Mouse (Mus musculus) spleen, adult 2 months (tissue): ENCODE measurements around the gene Orc4.

Experiments used
- CTCF ChIP-seq: fragments of 200-500 bp; IDR thresholded peaks from 2 replicates; pipeline ENCODE4 v1.5.1; 2011; ENCODE audit warnings: mild to moderate bottlenecking, inconsistent platforms; ENCODE audit not compliant: insufficient read depth, insufficient read length, insufficient replicate concordance; ENCODE audit errors: extremely low read depth
- POLR2A ChIP-seq: fragments of 200-500 bp; IDR thresholded peaks from 2 replicates; pipeline ENCODE4 v1.6.1; 2011; ENCODE audit warnings: low read depth, low read length, inconsistent platforms

GRCm38 (mm10) chr2:48950316-48950880 is 321 bp upstream of the Orc4 start:
- TF ChIP-seq POLR2A (no peak), CTCF (no peak)
